Mouse (Mus musculus): ENCODE data around the gene Fancf. TPM values are rescaled to one million over a fixed set of nuclear protein-coding genes. Genes with fewer than 3 reads are reported as not detected.

The Fancf gene
- polyA plus RNA-seq, 1 experiment from 2014 or later = 4.6 TPM

DNA sequence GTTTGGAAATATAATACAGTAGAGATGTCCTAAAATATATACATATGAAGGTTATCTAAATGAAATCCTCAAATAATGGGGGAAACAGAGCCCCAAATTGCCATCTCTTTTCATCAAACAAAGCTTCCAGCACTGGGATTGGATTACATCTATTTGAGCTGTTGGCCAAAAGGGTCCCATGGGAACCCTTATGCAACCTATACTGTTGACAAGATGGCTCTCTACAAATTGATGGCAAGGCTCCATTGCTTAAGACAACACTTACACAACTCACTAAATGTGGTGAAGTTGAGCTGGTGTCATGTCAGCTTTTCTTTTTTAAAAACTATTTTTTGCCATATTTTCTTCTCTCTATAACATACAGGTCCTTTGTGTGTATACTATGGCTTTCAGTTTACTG is 14.2 kb upstream of the Fancf start:
- no peaks in the 10 kb centered on the region for H3K27me3 ChIP-seq (ENCODE audit: control insufficient read depth, insufficient read depth, low read length)
- DNase-seq (ENCODE audit: low spot score) (no peak), ATAC-seq (ENCODE audit: low FRiP score, low TSS enrichment) (no peak)
- H3K27ac ChIP-seq (replicated peaks) = no peak overlapping the region
- no peaks in the 10 kb centered on the region for H3K4me1 ChIP-seq (replicated peaks; ENCODE audit: control insufficient read depth, insufficient read depth)
- H3K9me3 ChIP-seq (ENCODE audit: control insufficient read depth, low read length) = no peaks in the 10 kb centered on the region
- no peak overlapping the region for H3K9ac ChIP-seq (ENCODE audit: low read length)
- no peaks in the 10 kb centered on the region for H3K36me3 ChIP-seq (ENCODE audit: control insufficient read depth, insufficient read depth, low read length)
- H3K4me2 ChIP-seq (replicated peaks; ENCODE audit: low read depth) = no peak overlapping the region
- TF ChIP-seq EP300 (optimal IDR thresholded peaks at IDR 0.05) (no peak), CTCF (IDR thresholded peaks at IDR 0.05; ENCODE audit: low read depth) (no peak)
- no peak overlapping the region for H3K4me3 ChIP-seq (ENCODE audit: low read depth, low read length)

DNA sequence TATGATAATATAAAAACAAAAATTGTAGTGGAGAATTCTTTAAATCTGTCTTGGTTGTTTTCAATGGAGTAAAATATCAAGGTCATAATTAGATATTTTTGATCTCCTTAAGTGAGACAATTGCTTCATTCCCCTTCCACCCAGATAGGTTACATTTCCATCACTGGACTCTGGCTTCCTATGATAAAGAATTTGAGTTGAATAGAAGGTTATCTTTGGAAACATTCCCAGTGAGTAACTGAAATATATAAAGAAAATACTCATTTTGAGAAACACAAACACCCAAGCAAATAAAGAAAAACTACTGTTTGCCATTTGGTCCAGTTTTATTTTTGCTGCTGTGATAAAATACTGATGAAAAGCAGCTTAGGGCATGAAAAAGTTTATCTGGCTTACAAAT is 10.5 kb upstream of the Fancf start:
- H3K4me2 ChIP-seq (replicated peaks; ENCODE audit: low read depth) = no peak overlapping the region

DNA sequence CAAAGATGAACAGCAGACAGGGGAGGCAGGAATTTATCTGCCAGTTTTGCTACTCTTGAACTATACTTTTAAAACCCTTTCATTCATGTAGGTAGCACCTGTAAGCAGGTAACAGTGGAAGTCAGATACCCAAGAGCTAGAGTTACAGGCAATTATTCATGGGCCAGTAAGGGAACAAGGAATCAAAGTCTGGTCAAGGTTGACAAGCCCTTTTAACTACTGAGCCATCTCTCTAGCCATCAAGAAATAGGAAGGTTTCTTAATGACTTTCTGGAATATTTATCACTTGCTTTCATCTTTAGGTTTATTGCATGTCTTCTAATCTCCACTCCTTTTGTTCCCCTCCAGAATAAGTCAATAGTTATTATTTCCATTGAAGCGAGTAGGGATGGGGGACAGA is 10.0 kb upstream of the Fancf start:
- no peak overlapping the region for H3K4me3 ChIP-seq (ENCODE audit: low read depth, low read length)
- no peaks in the 10 kb centered on the region for H3K4me1 ChIP-seq (replicated peaks; ENCODE audit: control insufficient read depth, insufficient read depth)
- H3K9ac ChIP-seq (ENCODE audit: low read length) = no peak overlapping the region
- TF ChIP-seq EP300 (optimal IDR thresholded peaks at IDR 0.05) (no peak), CTCF (IDR thresholded peaks at IDR 0.05; ENCODE audit: low read depth) (no peak)
- H3K9me3 ChIP-seq (ENCODE audit: control insufficient read depth, low read length) = no peaks in the 10 kb centered on the region
- no peak overlapping the region for H3K27ac ChIP-seq (replicated peaks)
- 76% methylated on average over 1 of the region's 1 CpGs for WGBS
- H3K36me3 ChIP-seq (ENCODE audit: control insufficient read depth, insufficient read depth, low read length) = no peaks in the 10 kb centered on the region
- H3K27me3 ChIP-seq (ENCODE audit: control insufficient read depth, insufficient read depth, low read length) = no peaks in the 10 kb centered on the region
- no peak for ATAC-seq (ENCODE audit: low FRiP score, low TSS enrichment)
- no peak overlapping the region for H3K4me2 ChIP-seq (replicated peaks; ENCODE audit: low read depth)
- no peak for DNase-seq (ENCODE audit: low spot score)

More for the DNA sequence above, 10.5 kb upstream of the Fancf start:
- TF ChIP-seq EP300 (optimal IDR thresholded peaks at IDR 0.05) = no peak
- TF ChIP-seq CTCF (IDR thresholded peaks at IDR 0.05; ENCODE audit: low read depth) = no peak
- Histone ChIP-seq H3K9ac (ENCODE audit: low read length) (no peak overlapping the region), H3K27me3 (ENCODE audit: control insufficient read depth, insufficient read depth, low read length) (no peaks in the 10 kb centered on the region), H3K4me3 (ENCODE audit: low read depth, low read length) (no peak overlapping the region), H3K4me1 (replicated peaks; ENCODE audit: control insufficient read depth, insufficient read depth) (no peaks in the 10 kb centered on the region), H3K27ac (replicated peaks) (no peak overlapping the region), H3K36me3 (ENCODE audit: control insufficient read depth, insufficient read depth, low read length) (no peaks in the 10 kb centered on the region), H3K9me3 (ENCODE audit: control insufficient read depth, low read length) (no peaks in the 10 kb centered on the region)
- no peak for ATAC-seq (ENCODE audit: low FRiP score, low TSS enrichment)
- DNase-seq (ENCODE audit: low spot score) = no peak

DNA sequence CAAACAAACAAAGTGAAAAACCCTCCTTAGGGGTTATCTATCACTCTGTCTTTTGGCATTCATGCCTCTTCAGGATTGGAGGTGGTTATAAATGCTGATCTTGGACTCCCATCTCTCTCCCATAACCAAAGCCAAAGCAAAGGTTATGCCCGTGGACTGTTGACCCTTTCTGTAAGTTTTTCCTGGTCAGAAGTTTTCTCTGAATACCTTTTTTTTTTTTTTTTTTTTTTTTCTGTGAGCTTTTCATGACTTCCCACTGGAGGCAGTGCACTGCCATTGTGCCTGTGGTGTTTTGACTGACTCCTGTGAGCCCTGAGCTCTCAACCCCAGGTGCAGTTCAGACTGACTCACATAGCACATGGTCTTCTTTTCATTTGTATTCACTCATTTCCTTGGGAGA is 5.9 kb upstream of the Fancf start:
- 82% methylated on average over 1 of the region's 1 CpGs for WGBS
- no peak for ATAC-seq (ENCODE audit: low FRiP score, low TSS enrichment)
- Histone ChIP-seq H3K36me3 (ENCODE audit: control insufficient read depth, insufficient read depth, low read length) (no peaks in the 10 kb centered on the region), H3K27ac (replicated peaks) (no peak overlapping the region), H3K4me2 (replicated peaks; ENCODE audit: low read depth) (no peak overlapping the region), H3K4me1 (replicated peaks; ENCODE audit: control insufficient read depth, insufficient read depth) (no peaks in the 10 kb centered on the region), H3K9me3 (ENCODE audit: control insufficient read depth, low read length) (no peaks in the 10 kb centered on the region), H3K27me3 (ENCODE audit: control insufficient read depth, insufficient read depth, low read length) (no peaks in the 10 kb centered on the region), H3K9ac (ENCODE audit: low read length) (no peak overlapping the region), H3K4me3 (ENCODE audit: low read depth, low read length) (no peak overlapping the region)
- DNase-seq (ENCODE audit: low spot score) = no peak
- TF ChIP-seq EP300 (optimal IDR thresholded peaks at IDR 0.05) (no peak), CTCF (IDR thresholded peaks at IDR 0.05; ENCODE audit: low read depth) (no peak)

DNA sequence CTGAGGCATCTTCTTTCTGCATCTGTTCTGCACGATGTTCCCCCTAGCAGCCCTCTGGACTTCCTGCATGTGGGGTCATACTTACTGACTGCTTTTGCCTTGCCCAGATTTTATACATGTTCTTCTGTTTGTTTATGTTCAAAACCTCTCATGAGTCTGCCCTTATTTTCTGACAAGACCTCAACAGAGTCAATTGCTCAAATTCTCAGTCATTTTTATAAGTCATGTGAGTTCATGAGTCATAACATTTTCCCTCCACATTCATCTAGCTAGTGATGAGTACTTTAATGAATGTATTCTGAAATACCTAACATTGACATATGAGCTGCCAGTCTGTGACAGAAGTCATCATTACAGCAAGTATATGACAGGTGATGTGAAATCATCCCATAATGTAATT is 3.3 kb upstream of the Fancf start:
- Histone ChIP-seq H3K4me1 (replicated peaks; ENCODE audit: control insufficient read depth, insufficient read depth) (peaks cover 4% of the 10 kb centered on the region; the same call in 1 of the 2 replicates), H3K9me3 (ENCODE audit: control insufficient read depth, low read length) (no peaks in the 10 kb centered on the region), H3K36me3 (ENCODE audit: control insufficient read depth, insufficient read depth, low read length) (no peaks in the 10 kb centered on the region), H3K9ac (ENCODE audit: low read length) (no peak overlapping the region), H3K27me3 (ENCODE audit: control insufficient read depth, insufficient read depth, low read length) (no peaks in the 10 kb centered on the region), H3K4me2 (replicated peaks; ENCODE audit: low read depth) (no peak overlapping the region), H3K27ac (replicated peaks) (no peak overlapping the region), H3K4me3 (ENCODE audit: low read depth, low read length) (no peak overlapping the region)
- ATAC-seq (ENCODE audit: low FRiP score, low TSS enrichment) = no peak
- TF ChIP-seq EP300 (optimal IDR thresholded peaks at IDR 0.05) = no peak
- no peak for TF ChIP-seq CTCF (IDR thresholded peaks at IDR 0.05; ENCODE audit: low read depth)
- WGBS = 66% methylated on average over 1 of the region's 1 CpGs
- DNase-seq (ENCODE audit: low spot score) = no peak

DNA sequence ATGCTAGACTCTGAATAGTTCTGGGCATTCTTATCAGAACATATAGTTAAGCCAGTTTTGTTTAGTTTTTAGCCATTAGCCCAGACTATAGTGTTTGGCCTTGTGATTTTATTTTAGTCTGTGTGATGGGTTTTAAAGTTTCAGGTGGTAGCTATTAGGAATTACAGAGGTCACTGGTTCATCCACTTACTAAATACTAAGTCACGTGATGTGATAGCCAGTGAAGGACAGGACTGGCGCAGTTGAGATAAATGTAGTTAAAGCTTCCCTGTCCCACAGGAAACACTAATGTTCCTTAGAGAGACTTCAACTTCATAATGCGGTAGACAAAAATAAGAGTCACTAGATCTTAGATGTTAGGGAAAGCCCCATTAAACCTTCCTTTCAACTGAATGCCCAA is 775 bp upstream of the Fancf start:
- WGBS = 53% methylated on average over 3 of the region's 3 CpGs
- no peaks in the 10 kb centered on the region for H3K36me3 ChIP-seq (ENCODE audit: control insufficient read depth, insufficient read depth, low read length)
- TF ChIP-seq CTCF (IDR thresholded peaks at IDR 0.05; ENCODE audit: low read depth) = no peak
- no peak for TF ChIP-seq EP300 (optimal IDR thresholded peaks at IDR 0.05)
- H3K27ac ChIP-seq (replicated peaks) = no peak overlapping the region
- DNase-seq (ENCODE audit: low spot score) = no peak
- peak overlapping the region; percentile 66 for H3K4me2 ChIP-seq (replicated peaks; ENCODE audit: low read depth)
- H3K4me3 ChIP-seq (ENCODE audit: low read depth, low read length) = peak overlapping the region; percentile 75
- ATAC-seq (ENCODE audit: low FRiP score, low TSS enrichment) = no peak
- no peaks in the 10 kb centered on the region for H3K27me3 ChIP-seq (ENCODE audit: control insufficient read depth, insufficient read depth, low read length)
- no peaks in the 10 kb centered on the region for H3K9me3 ChIP-seq (ENCODE audit: control insufficient read depth, low read length)
- H3K4me1 ChIP-seq (replicated peaks; ENCODE audit: control insufficient read depth, insufficient read depth) = peaks cover 4% of the 10 kb centered on the region; the same call in 1 of the 2 replicates
- H3K9ac ChIP-seq (ENCODE audit: low read length) = no peak overlapping the region
